Mouse (Mus musculus): ENCODE measurements around the gene Tmem220.
A peak's percentile ranks its signal among the peaks of the same experiment; 100 is the strongest.
"Not testable (repeated sequence)": the region's sequence is repeated elsewhere in the genome, so short reads cannot be mapped to it uniquely, and the experiment has no call there.

Gene Tmem220

DNA sequence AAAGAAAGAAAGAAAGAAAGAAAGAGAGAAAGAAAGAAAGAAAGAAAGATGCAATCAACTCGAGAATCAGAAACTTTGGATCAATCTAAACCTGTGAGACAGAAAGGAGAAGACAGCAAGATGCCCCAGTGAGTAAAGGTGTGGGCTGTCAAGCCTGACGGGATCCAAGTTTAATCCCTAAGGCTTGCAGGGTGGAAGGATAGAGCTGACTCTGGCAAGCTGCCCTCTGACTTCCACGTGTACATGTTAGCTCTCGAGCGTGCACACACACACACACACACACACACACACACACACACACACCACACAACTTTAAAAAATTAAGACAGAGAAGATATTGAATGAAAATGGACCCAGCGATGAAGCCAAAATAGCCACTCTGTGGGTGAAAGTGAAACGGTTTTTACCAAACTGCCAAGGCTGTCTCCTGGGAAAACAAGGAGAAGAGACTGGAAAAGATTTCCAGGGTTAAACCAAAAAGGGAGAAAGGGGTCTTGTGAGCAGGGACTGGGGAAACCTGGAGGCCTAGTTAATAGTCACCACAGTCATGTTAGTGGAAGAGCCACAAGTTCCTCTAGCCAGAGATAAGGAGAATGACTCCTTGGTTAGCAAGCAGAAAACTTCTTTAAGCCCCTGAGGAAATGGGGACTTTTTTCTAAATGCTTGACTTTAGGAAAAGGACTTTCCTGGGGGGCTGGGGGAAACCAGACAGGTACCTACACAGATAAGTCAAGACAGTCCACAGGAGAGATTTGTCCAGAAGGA is 5.1 kb upstream of the Tmem220 start:
- DNase-seq (ENCODE audit: low read depth, low spot score) = no peak

DNA sequence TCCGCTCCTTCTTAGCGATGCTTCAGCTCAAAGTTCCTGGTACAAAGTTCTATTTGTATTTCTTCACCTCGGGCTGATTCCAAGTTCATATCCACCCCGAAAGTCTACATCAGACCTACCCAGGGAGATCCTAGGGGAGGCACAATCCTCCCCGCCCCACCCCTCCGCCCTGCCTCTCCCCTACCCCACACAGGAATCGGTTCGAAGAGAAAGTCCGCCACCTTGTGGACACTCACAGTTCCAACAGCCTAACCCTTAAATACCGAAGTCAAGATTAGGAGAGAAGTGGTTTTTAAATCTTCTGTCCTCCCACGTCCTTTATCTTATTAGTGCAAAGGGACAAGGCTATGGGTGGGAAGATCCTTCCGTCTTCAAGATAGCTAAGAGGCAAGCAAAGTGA is 4.0 kb upstream of the Tmem220 start:
- peak; percentile 39 for DNase-seq (ENCODE audit: low read depth, low spot score)

DNA sequence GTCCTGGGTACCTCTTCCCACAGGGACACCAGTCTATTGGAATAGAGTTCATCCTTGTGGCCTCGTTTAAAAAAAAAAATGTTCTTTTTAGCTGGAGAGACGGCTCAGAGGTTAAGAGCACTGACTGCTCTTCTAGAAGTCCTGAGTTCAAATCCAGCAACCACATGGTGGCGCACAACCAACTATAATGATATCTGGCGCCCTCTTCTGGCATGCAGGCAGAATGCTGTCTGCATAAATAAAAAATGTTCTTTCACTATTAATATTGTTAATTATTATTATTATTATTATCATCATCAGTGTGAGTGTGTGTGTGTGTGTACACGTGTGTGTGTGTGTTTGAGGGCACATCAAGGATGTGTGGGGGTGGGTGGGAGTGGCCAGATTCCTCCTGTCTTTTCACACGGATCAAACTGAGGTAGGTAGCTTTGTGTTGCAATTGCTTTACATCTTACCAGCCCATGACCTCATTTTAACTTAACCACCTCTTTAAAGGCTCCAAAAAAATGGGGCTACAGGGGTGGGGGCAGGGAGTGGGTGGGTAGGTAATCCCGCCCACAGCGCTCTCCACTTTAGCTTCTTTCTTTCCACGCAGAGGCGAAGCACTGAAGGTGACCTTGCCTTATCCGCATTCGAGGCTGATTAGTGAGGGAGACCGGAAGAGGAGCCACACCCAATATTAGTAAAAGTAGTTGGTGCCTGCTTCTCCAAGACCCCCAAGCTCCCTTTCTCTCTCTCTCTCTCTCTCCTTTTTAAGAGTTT is 2.4 kb upstream of the Tmem220 start:
- no peak for DNase-seq (ENCODE audit: low read depth, low spot score)

DNA sequence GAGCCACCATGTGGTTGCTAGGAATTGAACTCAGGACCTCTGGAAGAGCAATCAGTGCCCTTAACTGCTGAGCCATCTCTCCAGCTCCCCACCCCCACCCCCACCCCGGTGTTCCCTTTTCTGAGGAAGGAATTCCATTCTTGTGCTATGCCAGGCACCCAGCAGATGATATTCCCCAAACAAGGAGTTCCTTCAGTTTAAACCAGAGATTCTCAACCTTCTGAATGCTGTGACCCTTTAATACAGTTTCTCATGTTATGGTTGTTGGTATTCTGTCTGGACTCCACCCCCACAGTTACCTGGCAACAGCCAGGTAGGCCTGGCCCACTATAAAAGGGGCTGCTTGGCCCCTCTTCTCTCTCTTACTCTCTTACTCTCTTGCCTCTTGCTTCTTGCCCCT is 1.8 kb upstream of the Tmem220 start:
- not testable (repeated sequence) for DNase-seq (ENCODE audit: low read depth, low spot score)

DNA sequence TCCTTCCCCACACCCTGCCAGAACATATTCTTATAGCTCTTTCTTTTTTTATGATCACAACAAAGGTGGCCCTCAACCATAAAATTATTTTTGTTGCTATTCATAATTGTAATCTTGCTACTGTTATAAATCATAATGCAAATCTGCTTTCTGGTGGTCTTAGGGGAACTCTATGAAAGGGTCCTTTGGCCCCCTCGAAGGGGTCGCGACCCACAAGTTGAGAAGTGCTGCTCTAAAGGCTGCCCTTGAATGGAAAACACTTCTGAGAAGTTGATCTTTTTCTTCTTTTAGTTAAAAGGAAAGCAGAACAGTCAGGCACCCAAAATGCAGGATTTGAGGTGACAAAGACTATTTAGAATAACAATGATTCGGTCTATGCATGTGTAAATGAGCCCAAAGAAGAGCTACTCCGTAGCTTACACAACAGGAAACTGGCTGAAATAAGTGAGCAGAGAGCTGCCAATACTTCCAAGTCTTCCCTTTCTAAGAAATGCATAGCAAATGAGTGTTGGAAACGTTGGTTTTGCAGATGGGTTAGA is 1.1 kb upstream of the Tmem220 start:
- no peak for DNase-seq (ENCODE audit: low read depth, low spot score)

DNA sequence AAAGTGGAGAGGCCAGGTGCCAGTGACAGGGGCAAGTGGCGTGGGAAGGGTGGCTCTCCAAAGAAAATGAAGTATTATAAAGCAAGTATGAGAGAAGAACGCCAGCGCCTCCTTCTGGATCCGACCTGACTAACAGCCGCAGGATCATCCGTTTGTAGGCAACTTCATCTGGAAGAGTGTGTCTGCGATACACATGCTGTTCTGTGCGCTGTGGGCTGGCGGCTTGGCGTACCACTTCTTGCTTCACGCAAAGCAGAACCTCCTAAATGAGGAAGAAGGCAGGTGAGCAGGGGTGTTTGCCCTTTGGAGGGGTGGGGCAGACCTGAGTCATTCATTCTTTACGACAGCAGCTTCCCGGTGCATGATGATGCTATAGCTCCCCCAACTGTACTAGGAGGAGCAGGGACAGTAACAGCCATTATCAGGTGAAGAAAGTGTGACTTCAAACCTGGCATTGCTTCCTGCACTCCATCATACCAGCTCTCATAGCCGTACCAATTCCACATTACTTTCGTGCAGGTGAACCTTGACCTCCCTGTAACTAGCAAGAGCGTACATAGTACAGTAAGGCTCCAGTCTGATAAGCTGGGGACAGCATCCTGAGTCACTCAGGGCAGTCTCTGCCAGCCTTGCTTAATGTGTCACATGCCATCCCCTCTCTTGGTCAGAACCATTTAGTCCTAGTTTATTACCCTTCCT is 6.1 kb downstream of the Tmem220 start:
- DNase-seq (ENCODE audit: low read depth, low spot score) = no peak

DNA sequence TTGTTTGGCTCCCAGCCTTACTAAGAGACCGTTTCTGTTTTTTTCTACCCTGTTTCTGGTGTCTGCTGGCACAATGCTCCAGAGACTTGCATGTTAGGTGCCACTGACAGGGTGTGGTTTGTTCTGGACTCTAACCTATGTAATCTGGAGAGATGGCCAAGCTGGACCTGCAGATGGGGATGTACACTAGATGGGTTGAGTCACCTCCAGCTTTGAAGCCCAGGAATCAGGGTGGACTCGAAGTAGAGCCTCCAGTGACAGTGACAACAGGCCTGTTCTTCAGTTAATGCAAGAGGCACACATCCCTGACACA is 6.6 kb downstream of the Tmem220 start:
- DNase-seq (ENCODE audit: low read depth, low spot score) = no peak

DNA sequence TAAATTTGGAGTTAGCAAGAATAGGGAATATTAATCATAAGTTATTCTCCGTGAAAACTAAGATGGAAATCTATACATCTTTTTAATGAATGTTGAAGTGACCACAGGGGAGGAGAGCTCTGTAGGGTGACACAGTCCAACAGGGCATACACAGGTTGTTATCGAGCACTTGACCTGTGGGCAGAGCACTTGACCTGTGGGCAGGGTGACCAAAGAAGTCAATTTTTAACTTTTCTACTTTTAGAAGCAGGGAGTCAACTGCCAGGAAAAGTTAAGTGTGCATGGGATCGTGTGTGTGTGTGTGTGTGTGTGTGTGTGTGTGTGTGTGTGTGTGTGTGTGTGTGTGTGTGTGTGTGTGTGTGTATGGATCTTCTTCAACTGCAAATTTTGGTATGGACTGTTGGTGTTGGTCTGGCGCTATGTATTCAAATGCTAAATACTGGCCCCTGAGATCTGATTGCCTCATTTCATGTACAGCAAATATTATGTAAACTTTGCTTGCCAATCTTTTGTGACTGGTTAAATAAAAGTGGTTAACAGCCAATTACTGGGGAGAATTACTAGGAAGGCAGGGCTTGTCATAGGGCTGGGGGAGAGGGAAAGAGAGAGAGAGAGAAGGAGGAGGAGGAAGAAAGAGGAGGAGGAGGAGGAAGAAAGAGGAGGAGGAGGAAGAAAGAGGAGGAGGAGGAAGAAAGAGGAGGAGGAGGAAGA is 10.0 kb downstream of the Tmem220 start:
- DNase-seq (ENCODE audit: low read depth, low spot score) = no peak

DNA sequence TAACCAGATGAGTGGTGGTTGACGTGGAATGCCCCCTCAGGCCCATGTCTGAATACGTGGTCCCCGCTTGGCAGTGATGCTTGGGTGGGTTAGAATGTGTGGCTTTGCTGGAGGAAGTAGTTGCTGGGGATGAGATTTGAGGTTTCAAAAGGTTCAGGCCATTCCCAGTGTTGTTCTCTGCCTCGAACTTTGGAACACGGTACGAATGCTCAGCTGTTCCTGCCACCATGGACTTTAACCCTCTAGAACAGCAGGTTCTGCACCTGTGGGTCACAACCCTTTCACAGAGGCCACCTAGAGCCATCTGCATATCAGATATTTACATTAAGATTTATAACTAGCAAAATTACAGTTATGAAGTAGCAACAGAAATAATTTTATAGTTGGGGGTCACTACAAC is 11.3 kb downstream of the Tmem220 start:
- DNase-seq (ENCODE audit: low read depth, low spot score) = no peak

DNA sequence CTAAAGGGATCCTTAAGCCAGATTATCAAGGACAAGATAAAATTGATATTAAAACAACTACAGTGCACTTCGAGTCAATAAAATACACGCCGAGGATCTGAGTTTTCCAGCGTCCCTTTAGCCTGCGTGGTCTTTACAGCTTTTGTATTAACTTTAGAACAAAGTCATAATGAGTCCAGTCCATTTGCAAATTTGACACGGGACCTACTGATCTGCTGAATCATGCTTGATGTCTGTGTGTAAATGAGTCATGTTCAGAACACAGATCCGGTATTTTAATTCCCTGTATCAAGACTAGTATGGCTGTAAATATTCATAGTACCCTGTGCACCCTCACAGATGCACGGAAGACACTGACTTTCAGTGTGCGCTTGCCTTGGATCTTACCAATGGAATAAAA is 11.9 kb downstream of the Tmem220 start:
- no peak for DNase-seq (ENCODE audit: low read depth, low spot score)

DNA sequence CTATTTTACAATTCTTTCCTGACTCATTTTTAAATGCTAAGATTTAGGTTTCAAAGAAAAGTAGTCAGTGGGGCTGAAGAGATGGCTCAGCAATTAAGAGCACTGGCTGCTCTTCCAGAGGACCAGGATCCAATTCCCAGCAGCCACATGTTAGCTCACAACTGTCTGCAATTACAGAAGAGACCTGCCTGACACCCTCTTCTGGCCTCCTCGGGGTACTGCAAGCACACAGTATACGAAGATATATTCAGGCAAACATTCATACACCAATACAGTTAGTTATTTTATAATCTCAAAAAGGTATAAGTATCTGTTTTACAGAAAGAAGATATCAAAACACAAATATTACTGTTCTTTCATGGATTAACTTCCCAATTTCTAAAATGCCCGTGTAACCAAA is 14.8 kb downstream of the Tmem220 start:
- DNase-seq (ENCODE audit: low read depth, low spot score) = no peak

DNA sequence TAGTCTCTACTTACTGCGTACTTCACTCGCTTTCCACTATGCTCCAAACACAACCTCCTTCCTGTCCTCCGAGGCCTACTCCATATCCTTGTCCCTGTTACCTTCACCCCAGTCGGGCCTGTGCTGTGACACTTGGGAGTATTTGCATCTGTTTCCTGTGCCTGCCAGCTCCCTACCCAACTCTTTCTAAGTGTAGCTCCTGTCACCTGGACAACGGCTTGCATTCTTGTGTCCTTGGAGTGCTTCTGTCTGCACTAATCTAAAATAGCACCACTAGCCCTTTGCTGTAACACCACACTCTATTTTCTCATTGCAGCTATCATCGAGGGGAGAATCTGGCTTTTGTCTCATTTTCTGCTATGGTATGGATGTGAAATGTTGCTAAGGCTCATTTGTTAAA is 15.5 kb downstream of the Tmem220 start:
- no peak for DNase-seq (ENCODE audit: low read depth, low spot score)

DNA sequence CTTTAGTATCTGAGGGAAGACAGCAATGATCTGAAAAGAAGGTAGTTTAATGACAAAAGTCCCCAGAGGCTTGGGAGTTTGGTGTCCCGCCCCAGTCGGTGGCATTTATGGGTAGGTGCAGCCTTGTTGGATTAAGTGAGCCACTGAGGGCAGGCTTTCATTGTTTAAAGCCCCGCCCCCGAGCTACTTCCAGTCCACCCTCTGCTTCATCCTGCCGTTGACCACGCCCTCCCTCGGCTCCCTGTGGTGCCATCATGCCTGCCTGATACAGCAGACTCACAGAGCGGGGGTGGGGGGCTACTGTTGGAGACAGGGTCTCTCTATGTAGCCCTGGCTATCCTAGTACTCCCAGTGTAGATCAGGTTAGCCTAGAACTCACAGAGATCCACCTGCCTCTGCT is 18.1 kb downstream of the Tmem220 start:
- DNase-seq (ENCODE audit: low read depth, low spot score) = no peak

DNA sequence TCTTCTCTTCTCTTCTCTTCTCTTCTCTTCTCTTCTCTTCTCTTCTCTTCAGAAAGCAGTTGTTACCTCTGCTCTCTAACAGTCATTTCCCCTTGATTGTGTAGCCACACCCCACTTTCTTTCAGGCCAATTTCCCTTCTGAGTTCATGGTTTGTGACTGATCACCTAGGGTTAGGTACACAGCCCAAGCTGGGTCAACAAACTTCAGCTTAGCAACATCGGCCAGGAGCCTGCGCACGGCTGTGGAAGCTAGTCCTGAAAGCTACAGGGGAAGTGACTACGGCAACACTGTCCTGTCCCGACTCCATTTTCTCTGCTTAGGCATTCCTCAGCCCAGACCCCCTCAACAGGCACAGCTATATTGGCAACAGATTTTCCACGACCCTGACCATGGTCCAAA is 20.0 kb downstream of the Tmem220 start:
- DNase-seq (ENCODE audit: low read depth, low spot score) = no peak

DNA sequence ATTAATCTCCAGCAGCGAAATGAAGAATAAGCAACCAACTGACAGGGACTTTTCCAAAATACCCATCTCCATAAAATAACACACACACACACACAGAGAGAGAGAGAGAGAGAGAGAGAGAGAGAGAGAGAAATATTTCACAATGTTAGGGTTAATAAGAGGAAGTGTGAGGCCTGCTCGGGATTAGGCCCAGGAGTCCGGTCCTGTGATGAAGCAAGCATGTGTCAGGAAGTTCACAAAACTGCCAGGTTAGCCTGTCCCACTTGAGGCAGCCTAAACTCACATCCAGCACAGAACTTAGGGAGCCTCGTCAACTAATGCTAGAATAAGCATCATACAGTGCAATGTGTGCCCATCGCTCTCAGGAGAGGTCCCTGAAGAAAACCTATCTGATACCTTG is 22.2 kb downstream of the Tmem220 start:
- no peak for DNase-seq (ENCODE audit: low read depth, low spot score)

DNA sequence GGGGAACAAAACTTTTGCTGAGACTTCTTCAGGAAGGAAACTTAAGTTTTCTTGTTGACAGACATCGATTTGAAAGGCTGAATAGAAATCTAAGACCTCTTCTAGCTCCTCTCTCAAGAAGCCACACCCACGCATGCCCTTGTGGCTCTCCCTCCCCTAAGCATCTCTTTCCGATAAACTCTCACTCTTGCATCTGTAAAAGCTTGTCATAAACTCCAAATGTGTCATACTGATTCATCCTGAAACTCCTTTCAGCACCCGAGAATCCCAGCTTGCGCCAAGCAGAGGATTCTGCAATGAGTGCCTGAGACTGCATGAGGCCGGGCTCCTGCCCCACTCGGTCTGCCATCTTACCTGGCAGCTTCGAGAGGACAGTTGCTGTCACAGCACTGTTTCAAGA is 23.5 kb downstream of the Tmem220 start:
- no peak for DNase-seq (ENCODE audit: low read depth, low spot score)

DNA sequence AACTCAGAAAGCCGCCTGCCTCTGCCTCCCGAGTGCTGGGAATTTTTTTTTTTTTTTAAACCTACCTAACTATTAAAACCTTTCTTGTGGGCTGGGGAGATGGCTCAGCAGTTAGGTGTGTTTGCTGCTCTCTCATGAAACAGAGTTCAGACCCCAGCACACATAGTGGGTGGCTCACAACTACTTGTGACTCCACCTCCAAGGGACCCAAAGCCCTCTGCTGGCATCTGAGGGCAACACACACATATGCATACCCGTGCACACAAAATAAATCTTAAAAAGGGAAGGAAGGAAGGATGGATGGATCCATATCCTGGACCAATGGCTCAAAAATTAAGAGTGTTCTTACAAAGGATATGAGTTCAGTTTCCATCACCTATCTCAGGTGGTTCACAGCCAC is 24.3 kb downstream of the Tmem220 start:
- no peak for DNase-seq (ENCODE audit: low read depth, low spot score)

DNA sequence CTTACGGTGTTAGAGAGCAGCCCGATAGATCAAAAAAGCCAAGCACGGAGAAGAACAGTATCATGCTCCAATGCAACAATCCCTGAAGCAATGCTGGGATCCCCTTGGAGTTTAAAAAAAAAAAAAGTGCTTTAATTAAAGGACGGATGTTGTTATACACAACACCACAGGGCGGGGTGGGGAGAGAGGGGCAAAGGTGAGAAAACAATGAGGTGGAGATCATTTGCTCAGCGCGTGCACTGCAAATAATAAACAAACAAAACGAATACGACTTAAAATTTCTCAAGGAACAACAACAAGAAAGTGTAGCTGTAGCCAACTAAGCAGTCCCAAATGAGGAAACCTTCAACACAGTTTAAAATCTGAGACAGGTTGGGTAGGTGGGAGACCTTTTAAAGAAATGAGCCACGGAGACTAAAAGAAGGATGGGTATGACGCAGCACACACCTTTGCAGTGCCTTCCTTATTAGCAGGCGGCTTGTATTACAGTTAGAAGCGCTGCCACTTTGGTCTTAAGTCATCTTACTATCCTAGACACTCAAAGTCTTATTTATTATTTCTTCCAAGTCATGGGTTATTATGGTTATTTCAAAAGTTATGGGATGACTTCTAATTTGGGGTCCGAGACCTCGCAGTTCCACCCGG is 26.8 kb downstream of the Tmem220 start:
- DNase-seq (ENCODE audit: low read depth, low spot score) = no peak

DNA sequence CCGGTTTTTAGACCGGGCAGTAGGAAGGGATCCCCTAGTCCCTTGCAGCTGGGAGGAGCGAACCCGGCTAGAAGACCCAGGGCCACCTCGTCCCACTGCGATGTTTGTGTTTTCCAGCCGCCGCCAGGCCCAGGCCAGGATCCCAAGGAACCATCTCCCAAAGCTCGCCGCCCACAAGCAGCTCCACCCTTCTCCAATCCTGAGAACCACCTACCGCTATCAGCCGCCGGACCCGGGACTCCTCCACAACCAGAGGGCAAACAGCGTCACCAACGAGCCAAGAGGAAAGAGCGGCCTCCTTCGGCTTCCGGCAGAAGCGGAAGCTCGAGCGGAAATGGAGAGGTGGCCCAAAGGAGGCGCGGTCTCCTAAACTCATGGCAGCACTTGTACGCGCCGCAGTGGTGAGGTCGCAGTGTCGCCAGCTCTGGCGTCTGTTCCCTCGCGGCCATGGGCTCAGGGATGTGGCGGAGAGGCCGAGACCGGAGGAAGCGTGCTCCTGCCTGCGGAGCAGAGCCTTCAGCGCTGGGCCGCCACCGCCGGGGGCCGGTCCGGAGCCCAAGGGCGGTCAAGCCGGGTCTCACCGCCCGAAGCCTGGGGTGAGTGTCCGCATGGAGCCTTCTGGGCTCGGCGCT is 27.5 kb downstream of the Tmem220 start, which contains the start of the genes Adprm and Sco1:
Gene Adprm, minus strand, starts transcription at position 274 of the 632 bp plus-strand sequence.
Gene Sco1, plus strand, starts transcription at position 350 of the 632 bp plus-strand sequence.
- peak; percentile 73 for DNase-seq (ENCODE audit: low read depth, low spot score)

DNA sequence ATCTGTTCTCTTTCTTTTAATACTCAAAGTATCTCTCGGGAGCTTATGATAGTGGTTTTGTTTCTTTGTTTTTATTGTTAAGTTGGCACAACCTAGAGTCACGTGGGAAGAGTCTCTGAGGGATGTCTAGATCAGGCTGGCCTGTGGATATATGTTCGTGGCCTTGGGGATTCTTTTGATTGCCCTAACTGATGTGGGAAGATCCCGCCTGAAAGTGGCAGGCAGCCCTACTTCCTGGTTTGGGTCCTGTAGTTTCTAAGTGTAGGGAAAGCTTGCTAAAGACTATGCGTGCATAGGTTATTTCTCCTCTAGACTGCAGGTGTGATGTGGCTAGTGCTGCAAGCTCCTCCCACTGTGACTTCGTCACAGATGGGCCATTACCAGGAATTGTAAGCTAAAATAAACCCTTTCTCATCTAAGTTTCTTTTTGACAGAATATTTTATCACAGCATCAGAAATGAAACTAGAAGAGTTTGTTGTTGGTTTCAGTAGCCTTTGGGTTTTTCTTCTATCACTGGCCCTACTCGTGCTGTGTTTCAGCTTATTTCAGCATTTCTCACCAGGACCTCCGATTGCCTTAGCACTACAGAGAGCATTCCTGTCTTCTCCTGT is 29.9 kb downstream of the Tmem220 start:
- DNase-seq (ENCODE audit: low read depth, low spot score) = no peak
